Mouse (Mus musculus): ENCODE results near the gene Olfr808.

Gene Olfr808

DNA sequence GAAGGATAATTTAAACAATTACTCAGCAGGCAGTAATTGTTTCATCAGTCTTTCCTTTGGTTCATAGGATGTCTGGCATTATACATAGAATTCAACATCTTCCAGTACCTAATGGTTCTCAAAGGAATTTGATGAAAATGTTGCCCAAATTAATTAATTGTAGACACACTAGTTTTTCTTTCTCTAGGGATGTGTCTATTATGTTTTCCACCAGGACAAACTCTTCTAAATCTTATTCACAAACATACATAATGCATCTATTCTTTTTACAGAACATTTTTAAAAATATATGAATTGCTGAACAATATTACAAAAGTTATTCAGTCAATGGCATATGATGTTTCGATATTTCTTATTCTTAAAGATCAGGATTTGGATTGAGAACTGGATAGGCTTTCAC, at the start of gene Olfr808:
TSS of gene Olfr808 (plus strand) at position 301 of the 400 bp plus-strand sequence.
- in situ Hi-C loops (cut with MboI, MseI), result no loop called here

DNA sequence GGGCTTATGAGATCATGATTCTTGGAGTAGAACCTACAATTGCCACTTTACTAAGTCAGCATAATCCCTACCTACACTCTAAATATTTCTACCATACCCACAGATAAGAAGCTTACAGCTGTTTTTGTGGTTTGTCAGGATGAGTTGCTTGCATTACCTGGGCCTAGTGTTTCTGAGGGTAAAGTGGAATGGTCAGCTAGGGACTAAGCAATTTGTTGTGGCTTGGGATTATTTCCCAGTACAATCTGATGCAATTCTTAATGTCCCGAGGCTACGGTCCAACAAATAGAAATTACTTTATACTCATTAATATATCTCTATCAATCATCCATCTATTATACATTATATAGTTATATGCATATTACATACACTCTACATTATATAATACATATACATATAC, 36.0 kb upstream of the Olfr808 start, which contains the start of gene Olfr805:
TSS of gene Olfr805 (minus strand) at position 101 of the 400 bp plus-strand sequence.
- in situ Hi-C loops (cut with MboI, MseI), result no loop called here

DNA sequence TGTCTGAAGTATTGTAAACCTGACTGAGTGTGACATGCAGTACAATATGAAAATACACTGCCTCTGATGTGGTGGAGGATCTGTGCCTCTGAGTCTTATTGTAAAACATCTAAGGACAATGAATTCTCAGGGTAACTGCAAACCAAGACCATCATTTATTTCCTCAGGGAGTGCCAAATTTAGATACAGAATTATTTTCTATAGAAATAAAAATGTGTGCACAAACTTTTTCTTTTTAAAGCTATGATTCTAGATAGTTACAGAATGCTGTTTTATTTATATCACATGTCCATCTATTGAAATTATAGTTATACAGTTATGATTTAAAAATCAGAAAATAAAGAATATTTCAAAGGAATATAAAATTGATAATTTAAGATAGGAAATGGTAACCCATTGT, 23.5 kb upstream of the Olfr808 start, which contains the start of gene Olfr806:
TSS of gene Olfr806 (minus strand) at position 101 of the 400 bp plus-strand sequence.
- in situ Hi-C loops (cut with MboI, MseI), result no loop called here

DNA sequence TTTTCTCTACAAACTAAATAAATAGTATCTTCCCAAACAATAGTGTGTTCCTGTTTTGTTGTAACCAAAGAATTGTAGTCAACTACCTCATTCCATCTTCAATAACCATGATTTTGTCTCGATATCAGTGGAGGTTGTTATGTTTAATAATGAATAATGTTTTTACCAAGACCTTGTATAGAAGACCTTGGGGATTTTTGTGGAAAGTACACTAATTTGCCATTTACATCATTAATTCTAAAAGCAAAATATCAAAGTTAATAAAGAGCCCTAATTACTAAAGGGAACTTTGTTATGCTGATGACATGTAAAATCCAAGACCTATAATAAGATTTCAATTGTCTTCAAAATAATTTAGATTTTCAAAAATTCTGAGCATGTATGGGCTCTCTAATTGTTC, 7.6 kb upstream of the Olfr808 start, which contains the start of gene Olfr807:
TSS of gene Olfr807 (minus strand) at position 101 of the 400 bp plus-strand sequence.
- in situ Hi-C loops (cut with MboI, MseI), result no loop called here

DNA sequence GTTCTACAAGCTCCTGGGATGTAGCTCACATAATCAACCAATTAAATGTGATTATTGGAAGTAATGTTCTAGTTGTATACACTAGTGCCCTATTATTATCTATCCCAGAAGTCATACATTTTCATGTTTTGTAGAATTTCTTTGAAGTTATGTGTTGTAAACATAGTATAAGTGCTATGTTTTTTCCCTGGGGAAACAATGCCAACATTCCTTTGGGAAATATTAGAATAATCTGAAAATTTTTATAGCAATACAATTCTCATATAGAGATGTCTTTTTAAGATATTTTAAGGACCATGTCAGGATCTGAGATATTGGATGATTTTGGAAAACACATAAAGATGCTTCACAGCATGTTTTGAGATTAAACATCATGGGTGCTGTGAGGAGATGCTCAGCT, 9.1 kb downstream of the Olfr808 start, which contains the start of gene Olfr809:
TSS of gene Olfr809 (plus strand) at position 301 of the 400 bp plus-strand sequence.
- in situ Hi-C loops (cut with MboI, MseI), result no loop called here

DNA sequence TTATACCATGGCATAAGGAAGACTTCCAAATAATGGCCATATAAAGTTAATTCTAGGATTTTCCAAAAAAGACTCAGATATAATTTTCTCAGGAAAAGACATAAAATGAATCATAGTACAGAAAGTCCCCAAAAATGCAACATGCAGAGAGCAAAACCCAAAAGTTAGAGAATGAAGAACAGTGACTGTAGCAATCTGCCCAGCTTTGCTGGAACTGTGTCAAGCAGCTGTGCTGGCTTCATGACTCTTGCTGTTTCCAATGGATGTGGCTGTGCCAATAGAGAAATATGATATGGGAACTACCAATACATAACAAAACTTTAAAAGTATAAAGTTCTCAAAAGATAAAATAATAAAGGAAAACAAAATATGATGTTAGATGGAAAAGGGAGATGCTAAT, 12.8 kb downstream of the Olfr808 start:
- in situ Hi-C loops (cut with MboI, MseI), result no loop called here

DNA sequence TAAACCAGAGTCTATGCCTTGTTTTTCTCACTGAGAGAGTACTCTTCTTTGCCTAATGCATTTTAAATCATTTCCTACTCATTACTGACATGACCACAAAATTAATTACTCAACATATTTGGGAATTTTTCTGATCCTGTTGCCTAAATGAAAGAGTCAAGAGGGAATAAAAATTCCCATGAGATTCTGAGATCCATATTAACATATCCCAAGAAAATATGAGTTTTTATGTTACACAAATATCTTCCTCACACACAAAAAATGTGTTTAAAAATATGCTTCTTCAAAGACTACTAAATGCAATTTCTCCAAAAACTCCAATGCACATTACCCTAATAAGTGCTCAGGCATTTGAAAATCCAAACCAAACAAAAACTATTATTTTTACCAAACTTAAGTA, 29.5 kb downstream of the Olfr808 start, which contains the start of gene Olfr810:
TSS of gene Olfr810 (minus strand) at position 101 of the 400 bp plus-strand sequence.
- in situ Hi-C loops (cut with MboI, MseI), result no loop called here

DNA sequence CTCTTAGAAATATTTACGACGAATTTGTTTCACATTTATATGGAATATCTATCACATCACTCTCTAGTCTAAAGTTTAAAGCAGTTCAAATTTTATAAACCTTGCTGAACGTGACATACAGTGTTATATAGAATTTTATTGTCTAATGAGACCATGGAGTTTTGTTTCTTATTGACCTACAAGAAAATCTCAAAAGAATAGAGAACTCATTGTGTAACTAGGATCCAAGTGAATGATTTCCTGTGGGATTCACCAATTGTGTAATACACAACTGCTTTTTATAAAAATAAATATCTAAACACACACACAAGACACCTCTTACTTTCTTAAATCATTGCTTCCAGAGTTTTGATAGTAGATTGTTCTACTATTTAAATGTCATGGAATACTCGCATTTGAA, 39.0 kb downstream of the Olfr808 start, which contains the start of gene Olfr811:
TSS of gene Olfr811 (minus strand) at position 101 of the 400 bp plus-strand sequence.
- in situ Hi-C loops (cut with MboI, MseI), result no loop called here
